Mouse (Mus musculus): ENCODE measurements around the gene Cux1.

GRCm38 (mm10) chr5:136578201-136578600, 10.9 kb upstream of the Cux1 start:
- no peak for TF ChIP-seq GATA1 (IDR thresholded peaks at IDR 0.05; ENCODE audit: borderline replicate concordance, low read length)
- no peak for TF ChIP-seq FLI1 (IDR thresholded peaks at IDR 0.05; ENCODE audit: low read length)
